Mouse (Mus musculus) liver, adult 2 months (tissue): ENCODE results near the gene Fam189a2. TPM values are rescaled to one million over a fixed set of nuclear protein-coding genes. Genes with fewer than 3 reads are reported as not detected.

Experiments used
- DNase-seq: peaks from one replicate; pipeline ENCODE4 v3.0.0-alpha.2; 2011; ENCODE audit warnings: low read depth, low spot score; ENCODE audit errors: extremely low read depth
- H3K27ac ChIP-seq: fragments of 200-500 bp; replicated peaks from 2 replicates; pipeline ENCODE4 v1.5.1; 2012; ENCODE audit warnings: low read depth, mild to moderate bottlenecking, control low read depth, inconsistent platforms, low read length; ENCODE audit not compliant: insufficient read depth
- H3K27me3 ChIP-seq: fragments of 200-500 bp; 2 replicates; pipeline ENCODE4 v1.6.1; 2012; ENCODE audit warnings: mild to moderate bottlenecking, moderate library complexity, low read length, inconsistent platforms; ENCODE audit not compliant: control insufficient read depth, insufficient read depth
- H3K36me3 ChIP-seq: fragments of 200-500 bp; 2 replicates; pipeline ENCODE4 v1.6.1; 2012; ENCODE audit warnings: low read length, inconsistent platforms; ENCODE audit not compliant: control insufficient read depth, insufficient read depth
- H3K4me1 ChIP-seq: fragments of 200-500 bp; 2 replicates; pipeline ENCODE4 v1.6.1; 2011; ENCODE audit warnings: low read length; ENCODE audit not compliant: control insufficient read depth, insufficient read depth
- H3K4me3 ChIP-seq: fragments of 200-500 bp; 2 replicates; pipeline ENCODE4 v1.5.1; 2011; ENCODE audit warnings: low read depth, mild to moderate bottlenecking, control low read depth, low read length, moderate library complexity; ENCODE audit not compliant: insufficient read depth
- H3K79me2 ChIP-seq: fragments of 200-500 bp; 2 replicates; pipeline ENCODE4 v1.6.1; 2012; ENCODE audit warnings: inconsistent platforms, mild to moderate bottlenecking, low read length, moderate library complexity; ENCODE audit not compliant: control insufficient read depth, insufficient read depth
- H3K9ac ChIP-seq: fragments of 200-500 bp; 2 replicates; pipeline ENCODE4 v1.6.1; 2012; ENCODE audit warnings: low read depth, mild to moderate bottlenecking, control low read depth, inconsistent platforms, low read length
- CTCF ChIP-seq: fragments of 200-500 bp; IDR thresholded peaks from 2 replicates; pipeline ENCODE4 v1.5.1; 2011; ENCODE audit warnings: low read depth, low read length, control low read depth
- POLR2A ChIP-seq: fragments of 200-500 bp; IDR thresholded peaks from 2 replicates; pipeline ENCODE4 v1.6.1; 2011; ENCODE audit warnings: low read length, control low read depth; ENCODE audit not compliant: insufficient read depth; ENCODE audit errors: extremely low read depth
- WGBS: fragments of 180-500 bp; shearing (Covaris S2); methylation state at CpG from one replicate; pipeline ENCODE4 v1.1.7; 2018; 5-methylcytosine and 5-hydroxymethylcytosine counted together
- polyA plus RNA-seq: library from polyadenylated mRNA; depleted of rRNA; stranded (reverse); fragments of >200 nt; gene quantifications from 2 replicates; pipeline ENCODE4 v1.2.3, GENCODE M21; 2012
- total RNA-seq: library from RNA; depleted of rRNA; stranded (reverse); fragments of >200 nt; gene quantifications from 2 replicates; pipeline ENCODE4 v1.2.3, GENCODE M21; 2014

The Fam189a2 gene
- total and polyA plus RNA-seq, 2 experiments = 0.73 to 0.74 TPM

DNA sequence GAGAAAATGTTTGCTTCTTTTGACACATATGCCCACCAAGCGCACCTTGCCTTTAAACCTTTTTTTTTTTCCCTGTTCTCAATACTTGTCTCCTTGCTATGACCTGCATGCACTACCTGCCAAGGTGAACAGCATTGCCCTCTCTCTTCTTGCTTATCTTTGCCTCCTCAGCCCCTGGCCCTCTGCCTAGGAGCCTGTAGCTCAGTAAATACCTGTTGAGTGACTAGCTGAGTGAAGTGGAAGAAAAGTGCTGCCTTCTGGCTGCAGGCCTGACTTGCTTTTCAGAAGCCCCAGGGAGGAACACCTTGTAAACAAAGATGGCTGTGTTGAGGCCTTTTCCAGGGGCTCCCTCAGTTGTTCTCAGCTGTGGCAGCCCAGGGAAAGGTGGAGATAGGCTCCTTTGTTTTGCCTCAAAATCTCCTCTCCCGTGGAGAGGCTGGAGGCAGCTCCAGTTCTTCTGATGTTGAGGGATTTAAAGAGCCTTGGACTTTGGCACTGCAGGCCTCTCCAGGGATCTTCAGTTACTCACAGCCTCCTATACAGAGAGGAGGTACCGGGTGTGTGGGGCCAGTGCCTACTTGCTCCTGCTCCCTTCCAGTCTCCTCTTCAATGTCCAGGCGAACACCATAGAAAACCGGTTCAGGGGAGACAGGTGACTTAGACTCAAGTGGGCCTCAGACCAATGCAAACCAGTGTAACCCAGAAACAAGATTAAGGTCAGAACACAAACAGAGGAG, 62.5 kb downstream of the Fam189a2 start:
- Histone ChIP-seq H3K36me3 (no peaks in the 10 kb centered on the region), H3K4me3 (no peak overlapping the region), H3K4me1 (no peaks in the 10 kb centered on the region), H3K9ac (no peak overlapping the region), H3K27ac (no peak overlapping the region), H3K79me2 (no peaks in the 10 kb centered on the region), H3K27me3 (no peaks in the 10 kb centered on the region)
- TF ChIP-seq POLR2A = no peak
- no peak for TF ChIP-seq CTCF
- no peak for DNase-seq
- 66% methylated on average over 5 of the region's 5 CpGs for WGBS

DNA sequence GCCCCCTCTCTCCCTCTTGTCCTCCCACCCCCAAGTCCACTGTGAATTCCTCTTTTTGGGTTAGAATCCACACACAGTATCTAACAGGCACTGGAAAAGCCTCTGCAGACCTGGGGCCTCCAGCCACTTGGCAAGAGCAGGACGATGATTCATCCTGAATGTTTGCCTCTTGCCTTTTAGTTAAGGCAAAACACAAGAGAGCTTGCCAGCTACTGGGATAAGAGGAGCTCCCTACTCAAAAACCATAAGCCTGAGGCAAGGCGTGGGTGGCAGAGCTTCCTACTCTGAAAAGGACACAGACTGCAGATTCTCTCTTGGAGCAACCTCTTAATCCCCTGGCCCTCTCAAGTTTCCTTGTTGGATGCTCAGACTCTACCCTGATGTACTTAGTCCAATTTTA, 63.7 kb downstream of the Fam189a2 start:
- H3K79me2 ChIP-seq = no peaks in the 10 kb centered on the region
- no peaks in the 10 kb centered on the region for H3K4me1 ChIP-seq
- H3K4me3 ChIP-seq = no peak overlapping the region
- no peak overlapping the region for H3K27ac ChIP-seq
- TF ChIP-seq POLR2A (no peak), CTCF (no peak)
- peak; percentile 17 for DNase-seq
- H3K9ac ChIP-seq = no peak overlapping the region
- no peaks in the 10 kb centered on the region for H3K27me3 ChIP-seq
- H3K36me3 ChIP-seq = no peaks in the 10 kb centered on the region
- WGBS = 61% methylated on average over 2 of the region's 2 CpGs

DNA sequence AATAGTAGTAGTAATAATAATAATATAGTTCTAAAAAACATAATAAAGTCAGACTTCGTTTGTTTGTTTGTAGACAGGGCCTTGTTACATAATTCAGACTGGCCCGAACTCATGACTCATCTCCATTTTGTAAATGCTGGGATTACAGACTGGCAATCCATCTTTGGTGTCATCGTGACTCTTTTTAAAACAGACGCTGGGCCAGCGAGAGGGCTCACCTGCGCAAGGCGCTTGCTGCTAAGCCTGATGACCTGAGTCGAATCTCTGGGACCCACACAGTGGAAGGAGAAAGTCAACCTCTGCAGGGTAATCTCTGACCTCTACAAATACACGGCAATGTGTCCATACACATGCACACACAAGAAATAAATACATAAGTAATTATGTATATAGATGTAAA, 64.4 kb downstream of the Fam189a2 start:
- Histone ChIP-seq H3K9ac (no peak overlapping the region), H3K79me2 (no peaks in the 10 kb centered on the region), H3K27me3 (no peaks in the 10 kb centered on the region), H3K27ac (no peak overlapping the region), H3K36me3 (no peaks in the 10 kb centered on the region), H3K4me1 (no peaks in the 10 kb centered on the region), H3K4me3 (no peak overlapping the region)
- no peak for DNase-seq
- 89% methylated on average over 9 of the region's 9 CpGs for WGBS
- TF ChIP-seq CTCF (no peak), POLR2A (no peak)

DNA sequence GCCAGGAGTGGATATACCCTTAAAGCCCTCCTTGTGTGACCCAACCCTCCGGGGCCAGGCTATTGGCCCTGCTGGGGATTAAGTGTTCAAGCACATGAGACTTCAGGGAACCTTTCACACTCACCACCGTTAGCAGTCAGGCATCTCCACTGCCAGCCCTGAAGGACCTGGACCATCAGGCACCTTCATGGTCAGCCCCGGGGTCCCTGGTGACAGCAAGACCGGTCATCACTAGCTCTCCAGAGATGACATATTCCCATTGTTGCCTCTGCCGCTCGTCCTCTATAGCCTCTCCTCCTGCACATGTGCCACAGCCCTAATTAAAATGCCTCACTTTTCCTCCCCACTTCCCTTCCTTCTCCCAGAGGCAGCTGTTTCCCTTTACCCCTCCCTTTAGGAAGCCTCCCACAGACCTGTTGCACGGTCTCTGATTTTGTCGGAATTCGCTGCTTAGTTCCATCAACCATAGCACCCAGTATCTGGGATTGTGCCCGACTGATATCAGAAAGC, 66.4 kb downstream of the Fam189a2 start:
- H3K36me3 ChIP-seq = no peaks in the 10 kb centered on the region
- no peaks in the 10 kb centered on the region for H3K79me2 ChIP-seq
- H3K4me3 ChIP-seq = no peak overlapping the region
- WGBS = 75% methylated on average over 10 of the region's 10 CpGs
- DNase-seq = no peak
- H3K4me1 ChIP-seq = no peaks in the 10 kb centered on the region
- H3K27ac ChIP-seq = no peak overlapping the region
- H3K27me3 ChIP-seq = no peaks in the 10 kb centered on the region
- no peak overlapping the region for H3K9ac ChIP-seq
- TF ChIP-seq CTCF (no peak), POLR2A (no peak)

DNA sequence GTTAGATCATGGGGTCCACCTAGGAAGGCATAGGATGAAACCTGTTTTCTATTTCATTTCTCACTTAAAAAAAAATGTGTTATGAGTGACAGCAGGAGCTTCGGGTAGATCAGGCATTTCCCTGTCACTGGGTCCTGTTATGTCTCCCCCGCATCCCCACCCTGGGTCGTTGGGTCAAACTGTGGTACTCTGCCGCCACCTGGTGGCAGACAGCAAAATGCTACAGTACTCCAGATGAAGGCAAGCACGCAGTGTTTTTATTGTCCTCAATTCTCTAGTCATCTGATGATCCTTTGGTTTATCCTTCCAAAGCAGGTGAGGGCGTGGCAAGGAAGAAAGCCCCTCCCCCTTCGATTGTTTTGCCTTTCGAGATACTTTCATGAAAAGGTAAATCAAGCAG, 69.3 kb downstream of the Fam189a2 start:
- TF ChIP-seq POLR2A (no peak), CTCF (peak; percentile 94)
- no peaks in the 10 kb centered on the region for H3K27me3 ChIP-seq
- peak; percentile 10 for DNase-seq
- H3K36me3 ChIP-seq = no peaks in the 10 kb centered on the region
- no peak overlapping the region for H3K9ac ChIP-seq
- no peaks in the 10 kb centered on the region for H3K79me2 ChIP-seq
- no peak overlapping the region for H3K27ac ChIP-seq
- WGBS = 2% methylated on average over 8 of the region's 8 CpGs
- no peak overlapping the region for H3K4me3 ChIP-seq
- no peaks in the 10 kb centered on the region for H3K4me1 ChIP-seq

DNA sequence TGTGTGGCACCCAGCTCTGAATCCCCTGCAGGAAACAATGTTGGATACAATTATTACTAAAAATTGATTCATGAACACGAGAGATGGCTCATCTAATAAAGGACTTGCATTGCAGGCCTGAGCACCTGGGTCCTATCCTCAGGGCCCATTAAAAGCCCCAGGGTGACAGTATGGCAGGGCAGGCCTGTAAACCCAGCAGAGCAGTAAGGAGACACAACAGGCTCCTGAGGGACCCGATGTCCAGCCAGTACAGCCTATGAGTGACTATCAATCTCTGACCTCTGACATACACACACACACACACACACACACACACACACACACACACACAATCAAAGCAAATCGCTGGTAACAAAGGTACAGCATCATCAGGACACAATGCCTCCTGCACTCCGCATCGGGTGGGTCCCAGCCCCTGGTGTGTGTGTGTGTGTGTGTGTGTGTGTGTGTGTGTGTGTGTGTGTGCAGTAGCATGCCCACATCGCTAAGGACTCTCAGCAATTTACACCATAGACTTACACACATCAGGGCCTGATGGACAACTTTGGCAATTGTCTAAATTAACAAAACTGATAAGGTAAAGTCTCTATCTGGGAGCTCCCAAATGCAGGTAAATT, 69.9 kb downstream of the Fam189a2 start:
- no peaks in the 10 kb centered on the region for H3K36me3 ChIP-seq
- no peaks in the 10 kb centered on the region for H3K4me1 ChIP-seq
- H3K27me3 ChIP-seq = no peaks in the 10 kb centered on the region
- H3K9ac ChIP-seq = no peak overlapping the region
- no peak for DNase-seq
- no peaks in the 10 kb centered on the region for H3K79me2 ChIP-seq
- no peak overlapping the region for H3K4me3 ChIP-seq
- H3K27ac ChIP-seq = no peak overlapping the region
- TF ChIP-seq CTCF = no peak
- no peak for TF ChIP-seq POLR2A
- WGBS = 71% methylated on average over 6 of the region's 6 CpGs
